ENCODE assay signal across 20 mouse cellular contexts in genomic region chr1:75509586-75509985, GRCm38 (mm10). TPM values are rescaled to one million over a fixed set of nuclear protein-coding genes. Genes with fewer than 3 reads are reported as not detected.
DNase-seq lines count a peak whose midpoint lies in the region; ATAC-seq and TF ChIP-seq lines count a peak whose summit lies in the region.
"Had no signal": no experiment of that assay in that cellular context is flagged by ENCODE, and none has a peak within 500 bp of the region (broad histone marks: within the 10 kb centered on the region; RNA-seq: fewer than 3 reads in every experiment).

No protein-coding gene starts in this region.

- no peak for ATAC-seq in heart, embryonic 13.5 days (ENCODE audit: extremely low read depth, insufficient number of reproducible peaks, low FRiP score, low TSS enrichment)
- no peak for ATAC-seq in lung, embryonic 15.5 days (ENCODE audit: borderline replicate concordance, extremely low read depth, low FRiP score, low TSS enrichment)
- no peak for ATAC-seq in stomach, embryonic 16.5 days (ENCODE audit: insufficient read depth, low FRiP score)
- ATAC-seq: activated CD4-positive, CD25-positive, alpha-beta regulatory T cell, adult 4 months; CD4-positive, CD25-positive, alpha-beta regulatory T cell, adult 4 months; forebrain, embryonic 15.5 days had no signal

- H3K79me2 ChIP-seq in heart, adult 2 months (replicated peaks; ENCODE audit: control insufficient read depth, insufficient read depth, low read length) = no peaks in the 10 kb centered on the region

- 42% methylated on average over 20 of the region's 20 CpGs for WGBS in heart, embryonic 13.5 days
- 70% methylated on average over 20 of the region's 20 CpGs for WGBS in heart, adult 2 months
- WGBS in lung, embryonic 15.5 days = 64% methylated on average over 20 of the region's 20 CpGs
- WGBS in stomach, embryonic 16.5 days = 58% methylated on average over 20 of the region's 20 CpGs

- H3K36me3 ChIP-seq in heart, embryonic 13.5 days = peaks cover 4% of the 10 kb centered on the region; the same call in 1 of the 2 replicates
- H3K36me3 ChIP-seq in heart, adult 2 months (ENCODE audit: control insufficient read depth, insufficient read depth, low read length) = no peaks in the 10 kb centered on the region
- H3K36me3 ChIP-seq in lung, embryonic 15.5 days = no peaks in the 10 kb centered on the region
- no peaks in the 10 kb centered on the region for H3K36me3 ChIP-seq in stomach, embryonic 16.5 days (ENCODE audit: control insufficient read depth, insufficient read depth, low read length)
- H3K36me3 ChIP-seq: forebrain, embryonic 15.5 days; limb, embryonic 15.5 days; neural tube, embryonic 12.5 days had no signal

- H3K9me3 ChIP-seq in heart, embryonic 13.5 days = no peaks in the 10 kb centered on the region
- no peaks in the 10 kb centered on the region for H3K9me3 ChIP-seq in lung, embryonic 15.5 days
- no peaks in the 10 kb centered on the region for H3K9me3 ChIP-seq in stomach, embryonic 16.5 days (replicated peaks; ENCODE audit: control insufficient read depth, low read length)
- H3K9me3 ChIP-seq: forebrain, embryonic 15.5 days; limb, embryonic 15.5 days; neural tube, embryonic 12.5 days had no signal

- H3K27ac ChIP-seq in heart, embryonic 13.5 days (replicated peaks) = peak overlapping the region; percentile 96
- no peak overlapping the region for H3K27ac ChIP-seq in heart, adult 2 months
- H3K27ac ChIP-seq in lung, embryonic 15.5 days = peak overlapping the region; percentile 59
- H3K27ac ChIP-seq in stomach, embryonic 16.5 days (ENCODE audit: low read length) = no peak overlapping the region
- H3K27ac ChIP-seq: forebrain, embryonic 15.5 days; gastrocnemius, adult 2 months; kidney, postnatal 0 days; limb, embryonic 15.5 days; neural tube, embryonic 12.5 days had no signal

- intact Hi-C loops in heart, adult 2 months (cut with DNase I) = loop anchor here (5.0 kb wide), 1 partner anchor 38 kb away; the partner anchor contains the start of gene Slc4a3

- H3K27me3 ChIP-seq in heart, embryonic 13.5 days (replicated peaks) = no peaks in the 10 kb centered on the region
- H3K27me3 ChIP-seq in heart, adult 2 months (ENCODE audit: control insufficient read depth, insufficient read depth, low read length) = no peaks in the 10 kb centered on the region
- no peaks in the 10 kb centered on the region for H3K27me3 ChIP-seq in lung, embryonic 15.5 days
- H3K27me3 ChIP-seq in stomach, embryonic 16.5 days (ENCODE audit: control insufficient read depth, insufficient read depth, low read length) = no peaks in the 10 kb centered on the region
- H3K27me3 ChIP-seq: forebrain, embryonic 15.5 days; limb, embryonic 15.5 days had no signal

- no peak overlapping the region for H3K4me3 ChIP-seq in heart, embryonic 13.5 days
- no peak overlapping the region for H3K4me3 ChIP-seq in heart, adult 2 months
- H3K4me3 ChIP-seq in lung, embryonic 15.5 days = no peak overlapping the region
- no peak overlapping the region for H3K4me3 ChIP-seq in stomach, embryonic 16.5 days (replicated peaks; ENCODE audit: low read length)
- H3K4me3 ChIP-seq: erythroblast, embryonic 14.5 days; forebrain, embryonic 15.5 days; gastrocnemius, adult 2 months; limb, embryonic 15.5 days; neural tube, embryonic 12.5 days had no signal

- peaks cover 66% of the 10 kb centered on the region for H3K4me1 ChIP-seq in heart, embryonic 13.5 days
- H3K4me1 ChIP-seq in heart, adult 2 months (ENCODE audit: control insufficient read depth, insufficient read depth, low read length) = peaks cover 4% of the 10 kb centered on the region; the same call in 1 of the 2 replicates
- H3K4me1 ChIP-seq in lung, embryonic 15.5 days = peaks cover 34% of the 10 kb centered on the region
- peaks cover 22% of the 10 kb centered on the region for H3K4me1 ChIP-seq in stomach, embryonic 16.5 days (ENCODE audit: control insufficient read depth, insufficient read depth, low read length)

- no peak for DNase-seq in heart, adult 2 months
- DNase-seq in lung, postnatal 10 days = no peak
- DNase-seq in R1 (ENCODE audit: low read depth, low spot score) = peak; percentile 45
- DNase-seq in B cell, adult 2 months = no peak
- DNase-seq: cerebellum, adult 9-11 months; gastrocnemius, adult 2 months; lung, adult 18-20 months; retina, postnatal 1 day; thymus, postnatal 25 days had no signal

- no peak for TF ChIP-seq EP300 in heart, adult 2 months (IDR thresholded peaks at IDR 0.05; ENCODE audit: insufficient read depth, low read depth, low read length)

- no peak for TF ChIP-seq CTCF in heart, adult 2 months (IDR thresholded peaks at IDR 0.05)

- H3K4me2 ChIP-seq in heart, embryonic 13.5 days = 0 out of 2 replicates have a peak overlapping the region, but pooled peaks have one; percentile 10
- no peak overlapping the region for H3K4me2 ChIP-seq in lung, embryonic 15.5 days
- no peak overlapping the region for H3K4me2 ChIP-seq in stomach, embryonic 16.5 days (ENCODE audit: low read depth, low read length)
- H3K4me2 ChIP-seq: forebrain, embryonic 15.5 days; limb, embryonic 15.5 days; neural tube, embryonic 12.5 days had no signal

- no peak for TF ChIP-seq POLR2A in heart, adult 2 months (IDR thresholded peaks at IDR 0.05; ENCODE audit: insufficient read depth, low read depth, low read length)

- H3K9ac ChIP-seq in heart, embryonic 13.5 days = peak overlapping the region; percentile 50; the same call in 1 of the 2 replicates
- H3K9ac ChIP-seq in heart, adult 2 months (ENCODE audit: low read depth, low read length) = no peak overlapping the region
- no peak overlapping the region for H3K9ac ChIP-seq in lung, embryonic 15.5 days
- H3K9ac ChIP-seq in stomach, embryonic 16.5 days (ENCODE audit: low read length) = peak overlapping the region; percentile 21; the same call in 1 of the 2 replicates
- H3K9ac ChIP-seq: forebrain, embryonic 15.5 days; limb, embryonic 15.5 days; neural tube, embryonic 12.5 days had no signal

RNA-seq across cellular contexts. Expression of gene Inha, which starts 2.7 kb away (rescaled TPM):
- polyA plus RNA-seq in heart, embryonic 13.5 days (2015; fragmentation: Nextera tagmentation; extraction: Ambion mirVana) = 5.5 and 6.0 TPM in 2 replicates
- total RNA-seq in heart, adult 2 months (2021) = 1 to 10 TPM; 4.1 to 4.3 TPM
- polyA plus RNA-seq in heart, adult 2 months (2012; rRNA removed) = 17.0 and 20.4 TPM in 2 replicates
- polyA plus RNA-seq in lung, embryonic 15.5 days (2015; fragmentation: Nextera tagmentation; extraction: Ambion mirVana) = 3.6 and 4.6 TPM in 2 replicates
- polyA plus RNA-seq in stomach, embryonic 16.5 days (2015; fragmentation: Nextera tagmentation; extraction: Ambion mirVana) = 7.4 and 8.3 TPM in 2 replicates
- total RNA-seq: megakaryocyte progenitor cell, adult 5-6 weeks had no signal
- polyA plus RNA-seq: activated CD4-positive, CD25-positive, alpha-beta regulatory T cell, adult 4 months; CD4-positive, CD25-positive, alpha-beta regulatory T cell, adult 4 months; erythroblast, embryonic 14.5 days had no signal

RNA-seq across cellular contexts. Expression of gene Obsl1, which starts 3.3 kb away (rescaled TPM):
- 91.0 and 93.0 TPM in 2 replicates for polyA plus RNA-seq in heart, embryonic 13.5 days (2015; fragmentation: Nextera tagmentation; extraction: Ambion mirVana)
- 100 to 1,000 TPM; 117 to 131 TPM for total RNA-seq in heart, adult 2 months (2021)
- 87.8 and 119 TPM in 2 replicates for polyA plus RNA-seq in heart, adult 2 months (2012; rRNA removed)
- polyA plus RNA-seq in lung, embryonic 15.5 days (2015; fragmentation: Nextera tagmentation; extraction: Ambion mirVana) = 74.0 and 77.9 TPM in 2 replicates
- 34.1 and 44.4 TPM in 2 replicates for polyA plus RNA-seq in stomach, embryonic 16.5 days (2015; fragmentation: Nextera tagmentation; extraction: Ambion mirVana)
- polyA plus RNA-seq: activated CD4-positive, CD25-positive, alpha-beta regulatory T cell, adult 4 months; CD4-positive, CD25-positive, alpha-beta regulatory T cell, adult 4 months had no signal

RNA-seq across cellular contexts. Expression of gene Stk11ip, which starts 11.7 kb away (rescaled TPM):
- polyA plus RNA-seq in heart, embryonic 13.5 days (2015; fragmentation: Nextera tagmentation; extraction: Ambion mirVana) = 11.3 and 12.6 TPM in 2 replicates
- 1 to 10 TPM; 7.3 to 7.7 TPM for total RNA-seq in heart, adult 2 months (2021)
- 12.9 and 19.8 TPM in 2 replicates for polyA plus RNA-seq in heart, adult 2 months (2012; rRNA removed)
- polyA plus RNA-seq in lung, embryonic 15.5 days (2015; fragmentation: Nextera tagmentation; extraction: Ambion mirVana) = 20.7 and 20.8 TPM in 2 replicates
- 18.6 and 19.8 TPM in 2 replicates for polyA plus RNA-seq in stomach, embryonic 16.5 days (2015; fragmentation: Nextera tagmentation; extraction: Ambion mirVana)

RNA-seq across cellular contexts. Expression of gene Tmem198, which starts 30.3 kb away (rescaled TPM):
- polyA plus RNA-seq in heart, embryonic 13.5 days (2015; fragmentation: Nextera tagmentation; extraction: Ambion mirVana) = 0.43 and 0.49 TPM in 2 replicates
- under 1 TPM; 0.21 to 0.66 TPM for total RNA-seq in heart, adult 2 months (2021)
- 0.39 and 0.73 TPM in 2 replicates for polyA plus RNA-seq in heart, adult 2 months (2012; rRNA removed)
- 0.65 and 0.82 TPM in 2 replicates for polyA plus RNA-seq in lung, embryonic 15.5 days (2015; fragmentation: Nextera tagmentation; extraction: Ambion mirVana)
- 1.6 and 2.1 TPM in 2 replicates for polyA plus RNA-seq in stomach, embryonic 16.5 days (2015; fragmentation: Nextera tagmentation; extraction: Ambion mirVana)
- total RNA-seq: gastrocnemius, adult 2 months; megakaryocyte progenitor cell, adult 5-6 weeks had no signal
- polyA plus RNA-seq: CD4-positive, CD25-positive, alpha-beta regulatory T cell, adult 4 months had no signal

RNA-seq across cellular contexts. Expression of gene Chpf, which starts 30.5 kb away (rescaled TPM):
- 26.0 and 28.6 TPM in 2 replicates for polyA plus RNA-seq in heart, embryonic 13.5 days (2015; fragmentation: Nextera tagmentation; extraction: Ambion mirVana)
- total RNA-seq in heart, adult 2 months (2021) = 10 to 100 TPM; 23.2 to 25.0 TPM
- polyA plus RNA-seq in heart, adult 2 months (2012; rRNA removed) = 26.9 and 37.8 TPM in 2 replicates
- 29.5 and 31.1 TPM in 2 replicates for polyA plus RNA-seq in lung, embryonic 15.5 days (2015; fragmentation: Nextera tagmentation; extraction: Ambion mirVana)
- polyA plus RNA-seq in stomach, embryonic 16.5 days (2015; fragmentation: Nextera tagmentation; extraction: Ambion mirVana) = 28.0 and 28.1 TPM in 2 replicates

Comparison
In these comparisons a context has a peak if more than half of its experiments do, and no peak if none do; other contexts are left out.
1. H3K27ac ChIP-seq: peak in heart, embryonic 13.5 days (single experiment) and lung, embryonic 15.5 days (single experiment); none in heart, adult 2 months (single experiment) and stomach, embryonic 16.5 days (single experiment).
2. H3K9ac ChIP-seq: peak in heart, embryonic 13.5 days (single experiment) and stomach, embryonic 16.5 days (single experiment); none in heart, adult 2 months (single experiment) and lung, embryonic 15.5 days (single experiment).